Mouse (Mus musculus): ENCODE data around the gene Astn2.

Gene Astn2

DNA sequence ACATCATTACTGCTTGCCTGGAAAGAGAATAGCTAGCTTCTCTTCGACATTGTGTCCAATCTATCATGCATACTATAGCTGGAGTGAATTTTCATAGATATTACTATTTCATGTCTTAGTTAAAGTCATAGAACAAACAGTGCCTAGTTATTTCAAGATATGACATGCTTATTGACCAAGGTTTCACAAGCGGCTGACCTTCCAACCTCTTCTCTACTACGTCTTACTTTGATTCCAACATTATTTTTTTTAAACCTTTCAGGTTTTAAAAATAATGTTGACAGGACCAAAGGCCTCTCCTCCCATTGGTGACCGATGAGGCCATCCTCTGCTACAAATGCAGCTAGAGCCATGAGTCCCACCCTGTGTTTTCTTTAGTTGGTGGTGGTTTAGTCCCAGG is 1025.0 kb downstream of the Astn2 start:
- DNase-seq, result no peak

DNA sequence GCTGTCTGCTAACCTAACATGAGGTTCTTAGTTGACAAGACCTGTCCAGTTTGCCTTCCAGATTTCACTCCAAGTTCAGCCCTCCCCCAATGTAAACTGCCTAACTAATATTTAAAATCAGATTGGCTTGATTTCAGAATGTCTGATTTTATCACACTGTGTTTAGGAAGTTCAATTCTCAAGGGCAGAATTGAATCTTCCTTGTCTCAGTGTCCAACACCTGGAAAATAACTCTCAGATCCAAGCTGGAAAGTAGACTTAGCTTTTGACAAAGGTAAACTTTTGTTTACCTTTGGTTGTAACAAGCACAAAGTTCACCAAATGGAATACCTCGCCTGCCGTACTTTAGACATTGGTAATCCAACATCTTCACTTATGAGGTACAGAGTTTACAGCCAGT is 1027.8 kb downstream of the Astn2 start:
- no peak for DNase-seq

DNA sequence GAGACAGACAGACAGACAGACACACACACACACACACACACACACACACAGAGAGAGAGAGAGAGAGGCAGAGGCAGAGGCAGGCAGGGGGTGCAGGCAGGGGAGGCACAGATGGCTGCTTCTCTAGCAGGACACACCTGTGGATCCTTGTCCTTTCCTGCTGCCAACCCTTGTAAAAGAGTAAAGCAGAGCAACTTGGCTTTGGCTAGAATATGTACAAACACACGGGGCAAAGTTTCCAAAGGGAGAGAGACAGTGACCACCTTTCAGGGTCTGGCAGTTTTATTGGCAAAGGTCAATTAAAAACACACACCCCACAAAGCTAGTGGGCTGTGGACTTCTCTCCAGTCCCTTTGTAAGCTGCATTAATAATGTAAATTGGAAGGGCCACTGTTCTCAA is 1030.6 kb downstream of the Astn2 start:
- no peak for DNase-seq

DNA sequence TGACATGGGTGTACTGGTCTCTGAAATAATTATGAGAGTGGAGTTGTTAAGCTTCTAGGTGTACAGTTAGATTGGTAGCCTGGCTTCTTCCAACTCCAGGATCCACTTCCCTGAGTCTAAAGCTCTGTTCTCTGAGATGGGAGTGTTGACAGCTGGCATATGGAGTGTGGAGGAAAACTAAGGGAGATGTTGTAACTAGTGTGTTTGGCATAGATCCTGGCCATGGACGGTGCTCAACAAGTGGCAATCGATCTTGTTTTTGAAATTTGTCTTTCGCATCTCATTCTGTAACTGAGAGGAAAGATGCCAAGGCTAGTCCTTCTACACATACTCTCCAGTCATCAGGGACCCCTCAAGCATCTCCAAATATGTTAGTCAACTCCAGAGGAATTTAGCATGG is 1031.7 kb downstream of the Astn2 start:
- peak; percentile 11 to 34 for DNase-seq

DNA sequence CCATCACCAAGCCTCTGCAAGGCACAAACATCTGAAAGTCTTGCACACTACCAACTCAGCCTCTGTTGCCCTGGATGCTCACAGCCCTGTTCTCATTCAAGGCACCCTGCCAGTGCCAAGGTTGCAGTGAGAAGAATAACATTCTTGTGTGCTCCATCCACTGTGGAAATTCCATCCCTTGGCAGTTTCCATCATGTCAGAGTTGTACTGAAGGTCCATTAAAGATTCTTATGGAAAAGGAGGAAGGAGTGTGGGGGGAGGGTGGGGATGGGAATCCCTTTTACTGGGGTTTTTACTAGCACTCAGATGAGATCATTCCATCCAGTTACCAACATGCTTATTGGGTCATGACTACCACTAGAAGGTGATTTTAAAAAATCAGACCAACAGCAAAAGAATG is 1037.3 kb downstream of the Astn2 start:
- no peak for DNase-seq

DNA sequence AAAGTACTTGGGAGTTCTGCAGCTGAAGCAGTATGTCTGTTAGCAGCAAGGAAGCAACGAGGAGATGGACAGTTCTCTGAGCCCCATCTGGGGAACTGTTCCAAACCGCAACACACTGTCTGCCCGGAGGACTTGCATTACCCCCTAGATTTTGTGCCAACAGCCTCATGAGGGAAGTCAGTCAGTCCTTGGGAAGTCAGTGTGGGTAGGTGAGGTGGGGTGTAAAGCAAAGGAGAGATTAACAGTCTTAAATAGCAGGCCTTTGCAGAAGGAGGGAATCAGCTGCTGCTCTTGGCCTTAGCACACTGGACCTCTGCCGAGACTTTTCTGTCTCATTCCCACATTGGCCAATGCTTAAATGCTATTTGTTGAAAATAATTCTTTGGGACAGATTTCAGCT is 1049.8 kb downstream of the Astn2 start:
- no peak for DNase-seq

DNA sequence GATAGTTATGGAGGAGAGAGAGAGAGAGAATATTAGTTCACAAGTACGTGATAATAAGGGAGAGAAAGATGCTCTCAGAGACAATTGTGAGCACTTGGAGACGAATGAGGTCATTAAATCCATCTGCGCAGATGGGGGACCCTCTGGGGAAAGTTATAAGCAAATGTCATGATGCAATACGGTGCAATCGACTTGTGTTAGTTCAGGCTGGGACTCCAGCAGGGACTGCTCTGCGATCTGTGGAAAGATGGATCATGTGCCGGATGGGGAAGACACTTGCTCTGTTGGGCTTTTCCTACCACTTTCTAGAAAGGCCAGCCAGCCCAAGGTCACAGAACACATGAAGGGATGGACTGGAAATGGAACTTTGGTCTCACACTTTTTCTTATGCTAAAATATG is 1053.9 kb downstream of the Astn2 start:
- peak in 1 of 2 experiments; percentile 10 for DNase-seq

DNA sequence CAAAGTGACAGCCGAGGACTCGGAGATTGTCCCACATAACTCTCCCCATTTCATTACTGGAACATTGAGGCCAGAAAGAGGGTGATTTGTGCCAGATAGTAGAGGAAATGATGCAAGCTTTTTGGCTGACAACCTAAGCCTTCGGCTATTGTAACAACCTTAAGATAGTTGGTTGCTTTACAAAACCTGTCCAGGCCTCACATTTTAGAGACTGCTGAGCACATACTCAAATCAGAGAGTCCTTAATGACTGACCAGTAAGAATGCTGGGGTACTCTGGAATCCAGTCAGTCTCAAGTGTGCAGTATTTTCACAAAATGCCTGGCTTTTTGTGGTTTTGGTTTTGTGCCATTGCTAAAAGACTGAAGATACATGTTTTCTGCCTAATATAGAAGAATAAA is 1062.6 kb downstream of the Astn2 start:
- DNase-seq, result no peak

DNA sequence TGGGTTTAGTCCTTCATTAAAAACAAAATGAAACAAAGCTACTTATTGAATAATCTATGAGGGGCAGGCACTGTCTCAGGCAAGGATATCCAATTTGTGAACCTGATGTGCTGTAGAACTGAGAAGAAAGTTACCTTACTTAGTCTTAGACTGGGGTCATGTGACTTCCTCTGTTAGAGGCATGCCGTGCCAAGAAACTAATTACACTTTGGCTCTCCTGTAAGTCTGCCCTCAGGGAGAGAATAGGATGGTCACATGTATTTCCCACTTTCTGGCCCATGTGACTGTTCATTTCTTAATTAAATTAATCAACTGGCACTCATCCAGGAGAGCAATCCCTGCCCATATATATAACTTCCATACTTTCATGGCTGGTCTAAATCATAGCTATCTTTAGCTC is 1070.7 kb downstream of the Astn2 start:
- DNase-seq, result no peak
